Mouse (Mus musculus): ENCODE measurements around the gene Itga8.

The Itga8 gene

GRCm38 (mm10) chr2:12301431-12302170, at the start of gene Itga8:
TSS of gene Itga8 (minus strand) at chr2:12301922.
- peak; percentile 72 for DNase-seq

- no peak for DNase-seq
Observed at GRCm38 (mm10) chr2:12348914-12349313, 47.2 kb upstream of the Itga8 start.

GRCm38 (mm10) chr2:12331962-12332361, 30.2 kb upstream of the Itga8 start:
- DNase-seq: no peak

GRCm38 (mm10) chr2:12329620-12330019, 27.9 kb upstream of the Itga8 start:
- no peak for DNase-seq

- DNase-seq: no peak
Observed at GRCm38 (mm10) chr2:12329068-12329407, 27.3 kb upstream of the Itga8 start.

GRCm38 (mm10) chr2:12328355-12329067, 26.8 kb upstream of the Itga8 start:
- no peak for DNase-seq

GRCm38 (mm10) chr2:12327691-12328354, 26.1 kb upstream of the Itga8 start:
- DNase-seq: no peak

- peak; percentile 67 for DNase-seq
Observed at GRCm38 (mm10) chr2:12327216-12327615, 25.5 kb upstream of the Itga8 start.

GRCm38 (mm10) chr2:12325868-12326267, 24.1 kb upstream of the Itga8 start:
- DNase-seq: no peak

GRCm38 (mm10) chr2:12325417-12325816, 23.7 kb upstream of the Itga8 start:
- DNase-seq: no peak

- DNase-seq: no peak
Observed at GRCm38 (mm10) chr2:12320914-12321313, 19.2 kb upstream of the Itga8 start.

- DNase-seq: no peak
Observed at GRCm38 (mm10) chr2:12318715-12319114, 17.0 kb upstream of the Itga8 start.

- DNase-seq: no peak
Observed at GRCm38 (mm10) chr2:12318036-12318435, 16.3 kb upstream of the Itga8 start.

GRCm38 (mm10) chr2:12317343-12317742, 15.6 kb upstream of the Itga8 start:
- DNase-seq: no peak

GRCm38 (mm10) chr2:12316361-12316760, 14.6 kb upstream of the Itga8 start:
- no peak for DNase-seq

- DNase-seq: no peak
Observed at GRCm38 (mm10) chr2:12314028-12314427, 12.3 kb upstream of the Itga8 start.

- DNase-seq: no peak
Observed at GRCm38 (mm10) chr2:12308466-12308865, 6.7 kb upstream of the Itga8 start.

GRCm38 (mm10) chr2:12307311-12307710, 5.6 kb upstream of the Itga8 start:
- DNase-seq: no peak

- no peak for DNase-seq
Observed at GRCm38 (mm10) chr2:12305064-12305650, 3.4 kb upstream of the Itga8 start.

GRCm38 (mm10) chr2:12300449-12301228, 1.1 kb downstream of the Itga8 start:
- no peak for DNase-seq

- no peak for DNase-seq
Observed at GRCm38 (mm10) chr2:12297287-12297686, 4.4 kb downstream of the Itga8 start.

GRCm38 (mm10) chr2:12295150-12295549, 6.6 kb downstream of the Itga8 start:
- DNase-seq: no peak

- no peak for DNase-seq
Observed at GRCm38 (mm10) chr2:12294060-12294459, 7.7 kb downstream of the Itga8 start.
